Mouse (Mus musculus) midbrain, embryonic 10.5 days (tissue): ENCODE measurements around the gene Frs2. TPM values are rescaled to one million over a fixed set of nuclear protein-coding genes. Genes with fewer than 3 reads are reported as not detected.
A peak's percentile ranks its signal among the peaks of the same experiment; 100 is the strongest.

Experiments used
- DNase-seq: peaks from one replicate; pipeline ENCODE4 v3.0.0-alpha.2; 2017; ENCODE audit warnings: low spot score
- H3K27ac ChIP-seq: fragments of 300-500 bp; sonication (generic); replicated peaks from 2 replicates; pipeline ENCODE4 v1.5.1; 2016; ENCODE audit warnings: mild to moderate bottlenecking
- H3K27me3 ChIP-seq: fragments of 300-500 bp; sonication (generic); 2 replicates; pipeline ENCODE4 v1.6.1; 2016; ENCODE audit warnings: low read depth, mild to moderate bottlenecking; ENCODE audit not compliant: poor library complexity, severe bottlenecking
- H3K36me3 ChIP-seq: fragments of 300-500 bp; sonication (generic); 2 replicates; pipeline ENCODE4 v1.6.1; 2016; ENCODE audit warnings: mild to moderate bottlenecking, moderate library complexity
- H3K4me1 ChIP-seq: fragments of 300-500 bp; sonication (generic); 2 replicates; pipeline ENCODE4 v1.6.1; 2016
- H3K4me3 ChIP-seq: fragments of 300-500 bp; sonication (generic); 2 replicates; pipeline ENCODE4 v1.5.1; 2016; ENCODE audit warnings: mild to moderate bottlenecking, moderate library complexity
- H3K9me3 ChIP-seq: fragments of 300-500 bp; sonication (generic); replicated peaks from 2 replicates; pipeline ENCODE4 v1.6.1; 2016; ENCODE audit warnings: mild to moderate bottlenecking
- WGBS: fragments of 180-500 bp; shearing (Covaris S2); methylation state at CpG from one replicate; pipeline ENCODE4 v1.1.7; 2016; 5-methylcytosine and 5-hydroxymethylcytosine counted together
- polyA plus RNA-seq: library from polyadenylated mRNA; unstranded; fragments of >200 nt; fragmentation: Nextera tagmentation; extraction: Ambion mirVana; gene quantifications from 2 replicates; pipeline ENCODE4 v1.2.1, GENCODE M21; 2016

The Frs2 gene
- polyA plus RNA-seq, 1 experiment from 2014 or later = 16.0 TPM

DNA sequence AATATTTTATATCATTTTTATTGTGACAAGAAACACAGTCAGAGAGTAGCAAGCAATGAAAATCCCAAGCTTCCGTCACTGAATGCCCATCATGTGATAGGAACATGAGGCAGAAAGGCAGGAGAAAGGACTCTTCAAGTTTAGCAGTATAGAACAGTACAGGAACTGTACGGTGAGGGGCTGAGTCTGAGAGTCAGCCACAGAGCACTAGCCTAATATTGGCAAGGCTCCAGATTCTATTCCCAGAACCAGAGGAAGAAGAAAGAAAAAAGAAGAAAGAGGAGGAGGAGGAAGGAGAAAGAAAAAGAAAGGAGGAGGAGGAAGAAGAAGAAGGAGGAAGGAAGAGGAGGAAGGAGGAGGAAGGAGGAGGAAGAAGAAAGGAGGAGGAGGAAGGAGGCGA lies 32.7 kb downstream of the Frs2 start:
- Histone ChIP-seq H3K36me3 (no peaks in the 10 kb centered on the region), H3K4me1 (peaks cover 19% of the 10 kb centered on the region), H3K4me3 (no peak overlapping the region), H3K9me3 (no peaks in the 10 kb centered on the region), H3K27ac (no peak overlapping the region), H3K27me3 (no peaks in the 10 kb centered on the region)
- no peak for DNase-seq
- 91% methylated on average over 3 of the region's 3 CpGs for WGBS

DNA sequence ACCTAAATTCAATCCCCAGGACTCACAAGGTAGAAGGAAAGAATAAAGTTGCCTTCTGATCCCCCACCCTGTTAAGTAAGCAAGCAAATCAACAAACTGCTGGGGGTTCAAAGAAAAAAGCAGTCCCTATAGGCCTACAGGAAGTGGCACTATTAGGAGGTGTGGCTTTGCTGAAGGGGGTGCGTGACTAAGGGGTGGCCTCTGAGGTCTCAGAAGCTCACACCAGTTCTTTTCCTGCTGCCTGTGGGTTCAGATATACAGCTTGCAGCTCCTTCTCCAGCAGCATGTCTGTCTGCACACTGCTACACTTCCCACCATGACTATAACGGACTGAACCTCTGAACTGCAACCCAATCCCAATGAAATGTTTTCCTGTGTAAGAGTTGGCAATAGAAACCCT lies 35.8 kb downstream of the Frs2 start:
- Histone ChIP-seq H3K27ac (no peak overlapping the region), H3K36me3 (no peaks in the 10 kb centered on the region), H3K9me3 (no peaks in the 10 kb centered on the region), H3K27me3 (no peaks in the 10 kb centered on the region), H3K4me3 (no peak overlapping the region), H3K4me1 (peaks cover 31% of the 10 kb centered on the region)
- WGBS = 57% methylated on average over 2 of the region's 2 CpGs
- DNase-seq = no peak

DNA sequence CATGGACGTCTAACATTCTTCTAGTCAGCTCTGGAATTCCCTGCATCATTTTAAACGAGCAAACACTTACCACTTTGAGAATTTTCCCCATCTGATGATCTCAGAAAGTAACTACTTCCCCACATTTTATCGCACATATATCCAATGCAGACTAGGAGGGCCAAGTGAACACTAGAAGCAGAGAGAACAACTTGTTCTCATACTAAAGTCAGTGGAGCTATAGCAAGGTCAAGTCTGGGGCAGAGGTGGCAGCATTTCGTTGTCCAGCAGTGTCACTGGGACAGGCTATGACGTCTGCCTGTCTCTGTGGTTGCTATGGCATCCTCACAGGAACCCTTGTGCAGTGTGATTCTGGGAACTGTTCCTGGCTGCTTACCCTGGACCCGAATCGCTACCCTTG lies 36.9 kb downstream of the Frs2 start:
- DNase-seq = peak; percentile 26
- Histone ChIP-seq H3K9me3 (no peaks in the 10 kb centered on the region), H3K27me3 (no peaks in the 10 kb centered on the region), H3K4me3 (no peak overlapping the region), H3K36me3 (no peaks in the 10 kb centered on the region), H3K4me1 (peaks cover 38% of the 10 kb centered on the region), H3K27ac (no peak overlapping the region)
- WGBS = 70% methylated on average over 7 of the region's 7 CpGs

DNA sequence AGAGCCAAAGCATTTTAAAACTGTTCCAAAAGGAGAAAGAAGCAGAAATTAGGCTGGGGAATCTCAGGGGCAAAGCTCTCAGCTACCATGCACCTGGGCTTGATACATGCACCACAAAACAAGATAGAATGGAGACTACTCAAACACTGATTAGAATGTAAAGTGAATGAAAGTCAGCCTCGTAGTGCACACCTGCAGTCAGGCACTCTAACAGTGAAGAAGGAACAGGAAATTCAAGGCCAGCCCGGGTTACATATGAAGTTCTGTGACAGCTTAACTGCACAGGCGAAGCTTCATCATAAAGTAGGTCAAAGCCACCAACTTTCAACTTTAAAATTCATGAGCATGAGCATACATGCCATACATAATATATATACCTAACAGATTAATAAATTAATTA lies 38.1 kb downstream of the Frs2 start:
- 90% methylated on average over 3 of the region's 3 CpGs for WGBS
- Histone ChIP-seq H3K36me3 (no peaks in the 10 kb centered on the region), H3K9me3 (no peaks in the 10 kb centered on the region), H3K4me1 (peaks cover 50% of the 10 kb centered on the region), H3K4me3 (no peak overlapping the region), H3K27me3 (no peaks in the 10 kb centered on the region), H3K27ac (no peak overlapping the region)
- no peak for DNase-seq

- Histone ChIP-seq H3K9me3 (no peaks in the 10 kb centered on the region), H3K4me3 (no peak overlapping the region), H3K27ac (no peak overlapping the region), H3K27me3 (no peaks in the 10 kb centered on the region), H3K4me1 (peaks cover 52% of the 10 kb centered on the region), H3K36me3 (no peaks in the 10 kb centered on the region)
- 22% methylated on average over 3 of the region's 3 CpGs for WGBS
- DNase-seq = no peak
These were observed 41.6 kb downstream of the Frs2 start for GRCm38 (mm10) chr10:117106686-117107085.

DNA sequence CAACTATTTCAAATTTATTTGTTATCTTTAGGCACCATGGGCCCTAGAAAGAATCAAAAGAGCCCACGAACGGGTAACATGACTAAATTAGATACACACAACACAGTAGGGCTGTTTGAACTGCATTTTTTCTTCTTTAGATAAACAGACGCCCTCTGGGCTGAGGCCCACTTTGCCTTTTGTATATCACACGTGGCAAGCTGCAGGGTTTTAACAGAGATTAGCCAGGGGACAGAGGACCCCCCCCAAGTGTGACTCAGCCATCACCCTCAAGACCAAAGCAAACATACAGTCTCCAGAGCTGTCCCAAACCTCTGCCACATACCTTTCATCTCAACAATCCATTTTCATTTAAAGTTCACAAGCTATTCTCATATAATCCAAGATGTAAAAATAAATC lies 42.1 kb downstream of the Frs2 start:
- no peak for DNase-seq
- Histone ChIP-seq H3K9me3 (no peaks in the 10 kb centered on the region), H3K4me3 (no peak overlapping the region), H3K27me3 (no peaks in the 10 kb centered on the region), H3K27ac (no peak overlapping the region), H3K4me1 (peaks cover 48% of the 10 kb centered on the region), H3K36me3 (no peaks in the 10 kb centered on the region)
- 4% methylated on average over 4 of the region's 4 CpGs for WGBS

- DNase-seq = no peak
- Histone ChIP-seq H3K9me3 (no peaks in the 10 kb centered on the region), H3K36me3 (no peaks in the 10 kb centered on the region), H3K4me3 (no peak overlapping the region), H3K27me3 (no peaks in the 10 kb centered on the region), H3K27ac (peak overlapping the region; percentile 52; the same call in 1 of the 2 replicates), H3K4me1 (peaks cover 41% of the 10 kb centered on the region)
- WGBS = 51% methylated on average over 4 of the region's 4 CpGs
These were observed 43.3 kb downstream of the Frs2 start for GRCm38 (mm10) chr10:117105015-117105414.

DNA sequence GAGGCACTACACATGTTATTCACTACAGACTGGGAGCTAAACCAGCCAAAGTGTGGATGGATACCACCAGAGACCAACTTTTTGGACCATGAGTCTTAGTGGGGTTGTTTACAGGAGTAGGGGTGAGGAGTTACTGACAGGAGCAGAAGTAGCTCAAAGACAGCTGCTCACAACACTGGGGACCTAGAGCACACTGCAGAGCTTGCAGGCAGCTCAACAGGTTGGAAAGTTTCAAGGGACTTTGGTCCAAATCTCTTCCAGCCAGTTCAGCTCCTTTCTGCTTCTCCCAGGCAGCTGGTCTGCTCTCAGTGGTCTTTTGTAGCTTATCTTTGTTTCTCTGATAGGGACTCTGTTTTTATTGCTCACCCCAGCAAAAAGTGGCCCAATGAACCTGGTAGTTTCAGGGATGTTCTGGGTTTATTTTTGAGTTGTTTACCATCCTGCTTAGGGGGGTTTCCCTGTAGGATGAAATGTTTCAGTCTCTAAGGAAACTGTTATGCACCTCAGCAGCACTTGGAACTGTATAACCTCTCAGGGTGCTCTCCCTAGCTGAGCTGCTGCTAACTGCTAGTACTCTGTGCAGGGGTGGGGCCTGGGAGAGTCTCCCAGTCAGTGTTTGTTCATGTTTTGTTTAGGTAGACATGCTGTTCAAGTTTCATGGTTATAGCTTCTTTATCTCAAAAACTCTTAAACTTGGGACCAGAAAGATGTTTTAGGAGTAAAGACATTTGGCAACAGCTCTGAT lies 44.3 kb downstream of the Frs2 start:
- H3K36me3 ChIP-seq = no peaks in the 10 kb centered on the region
- H3K9me3 ChIP-seq = no peaks in the 10 kb centered on the region
- H3K27ac ChIP-seq = no peak overlapping the region
- H3K4me1 ChIP-seq = peaks cover 44% of the 10 kb centered on the region
- DNase-seq = no peak
- H3K4me3 ChIP-seq = no peak overlapping the region
- no peaks in the 10 kb centered on the region for H3K27me3 ChIP-seq

GRCm38 (mm10) chr10:117100175-117100574 lies 48.2 kb downstream of the Frs2 start:
- Histone ChIP-seq H3K4me3 (no peak overlapping the region), H3K36me3 (no peaks in the 10 kb centered on the region; the same call in 1 of the 2 replicates), H3K9me3 (no peaks in the 10 kb centered on the region), H3K27me3 (no peaks in the 10 kb centered on the region), H3K27ac (no peak overlapping the region), H3K4me1 (peaks cover 42% of the 10 kb centered on the region)
- DNase-seq = no peak
- 83% methylated on average over 5 of the region's 5 CpGs for WGBS

- no peak overlapping the region for H3K4me3 ChIP-seq
- no peaks in the 10 kb centered on the region for H3K27me3 ChIP-seq
- H3K36me3 ChIP-seq = peaks cover 11% of the 10 kb centered on the region
- no peak for DNase-seq
- no peaks in the 10 kb centered on the region for H3K9me3 ChIP-seq
- 71% methylated on average over 2 of the region's 2 CpGs for WGBS
- peaks cover 48% of the 10 kb centered on the region for H3K4me1 ChIP-seq
- peak overlapping the region; percentile 55 for H3K27ac ChIP-seq
These were observed 51.1 kb downstream of the Frs2 start for GRCm38 (mm10) chr10:117097116-117097698.

- Histone ChIP-seq H3K4me1 (peaks cover 48% of the 10 kb centered on the region), H3K4me3 (no peak overlapping the region), H3K36me3 (peaks cover 15% of the 10 kb centered on the region), H3K27me3 (no peaks in the 10 kb centered on the region), H3K27ac (peak overlapping the region; percentile 87; the same call in 1 of the 2 replicates), H3K9me3 (no peaks in the 10 kb centered on the region)
- 88% methylated on average over 6 of the region's 6 CpGs for WGBS
- DNase-seq = no peak
These were observed 52.2 kb downstream of the Frs2 start for GRCm38 (mm10) chr10:117096096-117096495.

- WGBS = 34% methylated on average over 15 of the region's 15 CpGs
- H3K36me3 ChIP-seq = peaks cover 18% of the 10 kb centered on the region
- peaks cover 48% of the 10 kb centered on the region for H3K4me1 ChIP-seq
- H3K27ac ChIP-seq = peak overlapping the region; percentile 87
- no peaks in the 10 kb centered on the region for H3K9me3 ChIP-seq
- peak overlapping the region; percentile 10; the same call in 1 of the 2 replicates for H3K4me3 ChIP-seq
- H3K27me3 ChIP-seq = no peaks in the 10 kb centered on the region
- DNase-seq = peak; percentile 78
These were observed 53.6 kb downstream of the Frs2 start for GRCm38 (mm10) chr10:117094504-117095329.

DNA sequence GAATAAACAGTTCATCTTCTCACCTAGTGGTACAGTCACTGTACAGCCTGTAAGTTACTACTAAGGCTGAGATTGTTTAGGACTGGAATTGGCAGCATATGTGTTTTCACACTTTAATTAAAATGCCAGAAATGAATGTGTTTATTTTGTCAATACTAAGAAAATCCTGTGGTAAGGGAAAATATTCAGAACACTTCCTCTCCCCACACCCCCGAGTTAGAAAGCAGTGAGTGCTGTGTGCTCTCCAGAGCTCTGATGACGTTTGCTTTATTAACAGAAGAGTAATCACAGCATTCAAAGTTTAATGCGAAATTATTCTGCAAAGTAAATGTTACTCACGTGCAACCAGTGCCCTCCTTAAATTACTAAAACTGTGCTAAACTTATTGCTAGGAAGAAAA lies 58.7 kb downstream of the Frs2 start:
- peaks cover 12% of the 10 kb centered on the region for H3K4me1 ChIP-seq
- WGBS = 84% methylated on average over 4 of the region's 4 CpGs
- H3K27ac ChIP-seq = no peak overlapping the region

More for the DNA sequence above, 58.7 kb downstream of the Frs2 start:
- no peaks in the 10 kb centered on the region for H3K27me3 ChIP-seq
- no peak overlapping the region for H3K4me3 ChIP-seq
- no peak for DNase-seq
- H3K9me3 ChIP-seq = no peaks in the 10 kb centered on the region
- peaks cover 41% of the 10 kb centered on the region for H3K36me3 ChIP-seq
